ENCODE assay signal across 9 mouse cellular contexts in genomic region chr9:53771344-53772021, GRCm38 (mm10). TPM values are rescaled to one million over a fixed set of nuclear protein-coding genes. Genes with fewer than 3 reads are reported as not detected.
DNase-seq lines count a peak whose midpoint lies in the region; ATAC-seq and TF ChIP-seq lines count a peak whose summit lies in the region.
"Had no signal": no experiment of that assay in that cellular context is flagged by ENCODE, and none has a peak within 500 bp of the region (broad histone marks: within the 10 kb centered on the region; RNA-seq: fewer than 3 reads in every experiment).

TSS of gene Slc35f2 (plus strand) at chr9:53771538.

- no peak for TF ChIP-seq CTCF in Patski (IDR thresholded peaks at IDR 0.05)

- peak within 1 kb of the TSS; percentile 68 for H3K9ac ChIP-seq in forebrain, embryonic 16.5 days (replicated peaks; ENCODE audit: low read depth, low read length)

- 0 out of 2 replicates have a peak, but pooled peaks cover 2% of the 10 kb centered on the region for H3K9me3 ChIP-seq in forebrain, embryonic 16.5 days (ENCODE audit: control insufficient read depth, low read length)
- H3K9me3 ChIP-seq in megakaryocyte, embryonic 14.5 days: peaks cover 25% of the 10 kb centered on the region

- H3K27me3 ChIP-seq in Patski: peaks cover 3% of the 10 kb centered on the region
- H3K27me3 ChIP-seq in forebrain, embryonic 16.5 days (replicated peaks; ENCODE audit: control insufficient read depth, insufficient read depth, low read length): 0 out of 2 replicates have a peak, but pooled peaks cover 2% of the 10 kb centered on the region
- peaks cover 41% of the 10 kb centered on the region for H3K27me3 ChIP-seq in megakaryocyte, embryonic 14.5 days (replicated peaks)

- H3K36me3 ChIP-seq in forebrain, embryonic 16.5 days (ENCODE audit: control insufficient read depth, insufficient read depth): no peaks in the 10 kb centered on the region
- H3K36me3 ChIP-seq in megakaryocyte, embryonic 14.5 days (replicated peaks; ENCODE audit: low read length): no peaks in the 10 kb centered on the region

- ATAC-seq in Patski: peak; percentile 90
- peak; percentile 90 for ATAC-seq in forebrain, embryonic 16.5 days

- H3K4me2 ChIP-seq in forebrain, embryonic 16.5 days (ENCODE audit: low read length): peak within 1 kb of the TSS; percentile 83

- no peak for DNase-seq in Patski (ENCODE audit: low read depth, low spot score)
- DNase-seq in cerebellum, adult 11-12 months: peak; percentile 4
- DNase-seq in induced T-regulatory cell, adult 2 months (ENCODE audit: low read depth): peak; percentile 76
- peak; percentile 12 to 24 for DNase-seq in left cerebral cortex, adult 8-10 months (ENCODE audit: low spot score in 2 of 2)
- peak; percentile 33 for DNase-seq in right cerebral cortex, postnatal 14 days
- no peak for DNase-seq in c-Kit-positive CD71-positive TER-119-positive erythroid progenitor cells, embryonic 14.5 days (ENCODE audit: low spot score)

- peaks cover 11% of the 10 kb centered on the region for H3K4me1 ChIP-seq in forebrain, embryonic 16.5 days (replicated peaks; ENCODE audit: control insufficient read depth, insufficient read depth, low read length)
- peaks cover 31% of the 10 kb centered on the region for H3K4me1 ChIP-seq in megakaryocyte, embryonic 14.5 days

- peak within 1 kb of the TSS; percentile 66 for H3K4me3 ChIP-seq in forebrain, embryonic 16.5 days (replicated peaks; ENCODE audit: low read length)
- peak within 1 kb of the TSS; percentile 94 for H3K4me3 ChIP-seq in megakaryocyte, embryonic 14.5 days (replicated peaks)

- POLR2A ChIA-PET in Patski (lab: Charles Lee): interaction anchor here (0.8 kb wide), 1 partner anchor 12 kb away, joined by 3 read pairs; no protein-coding TSS in a partner anchor

- in situ Hi-C loops in Patski (cut with MboI; ENCODE audit: low pct_unique_long_range_greater_than_20kb): no loop called here

- no peak within 1 kb of the TSS for H3K27ac ChIP-seq in forebrain, embryonic 16.5 days (ENCODE audit: low read length)
- H3K27ac ChIP-seq: macrophage had no signal

- under 1% methylated on average over 50 of the region's 50 CpGs for WGBS in forebrain, embryonic 16.5 days

- CTCF ChIA-PET in Patski (lab: Charles Lee): interaction anchor here (1.0 to 1.4 kb wide), 2 partner anchors 13 to 30 kb away, joined by 3 read pairs; no protein-coding TSS in a partner anchor

RNA-seq across cellular contexts. Expression of gene Slc35f2, which starts in this region (rescaled TPM):
- 4.5 TPM for polyA plus RNA-seq in Patski (2021)
- polyA plus RNA-seq in forebrain, embryonic 16.5 days (2015; fragmentation: Nextera tagmentation; extraction: Ambion mirVana): 12.8 and 14.0 TPM in 2 replicates
- total RNA-seq in left cerebral cortex, adult 8-10 months (2022): 1 to 10 TPM; 3.0 to 4.1 (median 3.2) TPM
- 0.67 TPM in 1 of 2 replicates, not detected in the other for polyA plus RNA-seq in megakaryocyte, embryonic 14.5 days (2012; ENCODE audit: insufficient read depth, low replicate concordance)
- polyA plus RNA-seq: macrophage had no signal

Comparison
In these comparisons a context has a peak if more than half of its experiments do, and no peak if none do; other contexts are left out.
1. DNase-seq: peak in cerebellum, adult 11-12 months (single experiment), induced T-regulatory cell, adult 2 months (single experiment), left cerebral cortex, adult 8-10 months (2 of 2) and right cerebral cortex, postnatal 14 days (single experiment); none in Patski (single experiment) and c-Kit-positive CD71-positive TER-119-positive erythroid progenitor cells, embryonic 14.5 days (single experiment).